ENCODE assay signal across 28 mouse cellular contexts in the genomic region with DNA sequence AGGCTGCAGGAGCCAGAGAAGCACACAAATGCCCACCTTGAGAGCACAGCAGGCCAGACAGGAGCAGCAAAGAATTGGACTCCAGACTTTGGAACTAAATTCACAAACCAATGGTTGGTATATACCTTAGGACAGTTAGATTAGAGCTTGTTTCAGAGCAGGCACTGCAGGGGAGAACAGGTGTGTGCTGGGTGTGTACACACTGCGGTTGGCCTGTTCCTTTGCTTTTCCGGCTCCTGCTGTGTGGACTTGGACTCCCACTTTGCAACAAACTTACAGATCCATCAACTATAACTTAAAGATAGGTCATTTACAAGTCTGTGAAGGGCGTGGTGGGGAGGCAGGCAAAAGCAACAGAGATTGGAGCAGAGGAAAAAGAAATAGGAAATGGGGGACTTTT. TPM values are rescaled to one million over a fixed set of nuclear protein-coding genes. Genes with fewer than 3 reads are reported as not detected.
DNase-seq lines count a peak whose midpoint lies in the region; ATAC-seq and TF ChIP-seq lines count a peak whose summit lies in the region.
"Had no signal": no experiment of that assay in that cellular context is flagged by ENCODE, and none has a peak within 500 bp of the region (broad histone marks: within the 10 kb centered on the region; RNA-seq: fewer than 3 reads in every experiment).

No protein-coding gene starts in this region.

- no peak overlapping the region for H3K9ac ChIP-seq in heart, embryonic 11.5 days (ENCODE audit: low read depth, low read length)
- no peak overlapping the region for H3K9ac ChIP-seq in intestine, postnatal 0 days (ENCODE audit: low read depth, low read length)
- H3K9ac ChIP-seq in kidney, embryonic 15.5 days = no peak overlapping the region
- H3K9ac ChIP-seq: forebrain, embryonic 13.5 days had no signal

- H3K36me3 ChIP-seq in heart, embryonic 11.5 days (ENCODE audit: control insufficient read depth, insufficient read depth, low read length) = no peaks in the 10 kb centered on the region
- no peaks in the 10 kb centered on the region for H3K36me3 ChIP-seq in intestine, postnatal 0 days (ENCODE audit: control insufficient read depth, insufficient read depth)
- H3K36me3 ChIP-seq in kidney, embryonic 15.5 days = no peaks in the 10 kb centered on the region
- H3K36me3 ChIP-seq: forebrain, embryonic 10.5 days; G1E; hindbrain, embryonic 10.5 days; hindbrain, embryonic 13.5 days had no signal

- ATAC-seq in heart, embryonic 11.5 days (replicated peaks; ENCODE audit: insufficient number of reproducible peaks, low FRiP score, low TSS enrichment) = no peak
- ATAC-seq in intestine, postnatal 0 days = peak; percentile 56; the same call in 1 of the 2 replicates
- ATAC-seq in kidney, embryonic 15.5 days (replicated peaks; ENCODE audit: low FRiP score) = no peak
- ATAC-seq: forebrain, embryonic 13.5 days; Patski had no signal

- no peak overlapping the region for H3K4me2 ChIP-seq in heart, embryonic 11.5 days
- H3K4me2 ChIP-seq in intestine, postnatal 0 days (replicated peaks; ENCODE audit: low read depth) = no peak overlapping the region
- no peak overlapping the region for H3K4me2 ChIP-seq in kidney, embryonic 15.5 days

- 0 out of 2 replicates have a peak, but pooled peaks cover 3% of the 10 kb centered on the region for H3K4me1 ChIP-seq in heart, embryonic 11.5 days (ENCODE audit: control insufficient read depth, insufficient read depth, low read length)
- no peaks in the 10 kb centered on the region; the same call in none of the 2 replicates for H3K4me1 ChIP-seq in intestine, postnatal 0 days (replicated peaks; ENCODE audit: control insufficient read depth, insufficient read depth, low read length)
- H3K4me1 ChIP-seq in kidney, embryonic 15.5 days = peaks cover 11% of the 10 kb centered on the region

- DNase-seq in heart, adult 11 months = peak; percentile 76
- DNase-seq in ZHBTc4 (ENCODE audit: low read depth, low spot score) = peak; percentile 51
- no peak for DNase-seq in gastrocnemius, postnatal 36 days
- DNase-seq: adrenal gland, adult 8-10 months; adrenal gland, postnatal 25 days; cerebellum, adult 11-12 months; cerebellum, adult 9-10 months; cerebellum, postnatal 36 days; gastrocnemius, postnatal 10 days; heart, adult 18-20 months had no signal

- H3K27me3 ChIP-seq in heart, embryonic 11.5 days (ENCODE audit: control insufficient read depth, insufficient read depth, low read length) = peaks cover 56% of the 10 kb centered on the region
- H3K27me3 ChIP-seq in intestine, postnatal 0 days (replicated peaks; ENCODE audit: control insufficient read depth, insufficient read depth, low read length) = peaks cover 34% of the 10 kb centered on the region
- H3K27me3 ChIP-seq in kidney, embryonic 15.5 days = peaks cover 55% of the 10 kb centered on the region

- H3K4me3 ChIP-seq in heart, embryonic 11.5 days (ENCODE audit: low read depth, low read length) = no peak overlapping the region
- H3K4me3 ChIP-seq in intestine, postnatal 0 days (ENCODE audit: low read depth, low read length) = no peak overlapping the region
- H3K4me3 ChIP-seq in kidney, embryonic 15.5 days (replicated peaks) = no peak overlapping the region
- H3K4me3 ChIP-seq: forebrain, embryonic 13.5 days had no signal

- TF ChIP-seq CTCF in intestine, postnatal 0 days (IDR thresholded peaks at IDR 0.05; ENCODE audit: low read depth) = no peak

- H3K9me3 ChIP-seq in heart, embryonic 11.5 days (replicated peaks; ENCODE audit: control insufficient read depth, low read length) = no peaks in the 10 kb centered on the region
- H3K9me3 ChIP-seq in intestine, postnatal 0 days (ENCODE audit: control insufficient read depth) = no peaks in the 10 kb centered on the region
- H3K9me3 ChIP-seq in kidney, embryonic 15.5 days (replicated peaks) = no peaks in the 10 kb centered on the region
- H3K9me3 ChIP-seq: forebrain, embryonic 10.5 days; forebrain, embryonic 13.5 days; G1E; hindbrain, embryonic 10.5 days; hindbrain, embryonic 13.5 days had no signal

- H3K27ac ChIP-seq in heart, embryonic 11.5 days (ENCODE audit: low read depth, low read length) = no peak overlapping the region
- no peak overlapping the region for H3K27ac ChIP-seq in intestine, postnatal 0 days (ENCODE audit: low read depth, low read length)
- no peak overlapping the region for H3K27ac ChIP-seq in kidney, embryonic 15.5 days
- H3K27ac ChIP-seq: forebrain, embryonic 10.5 days; forebrain, embryonic 13.5 days; hindbrain, embryonic 10.5 days; hindbrain, embryonic 13.5 days had no signal

- intact Hi-C loops in gastrocnemius, postnatal 36 days (cut with DNase I) = no loop called here

- WGBS in heart, embryonic 11.5 days (ENCODE audit: insufficient replicate concordance) = 80% methylated on average over 3 of the region's 3 CpGs
- WGBS in intestine, postnatal 0 days = 50% methylated on average over 3 of the region's 3 CpGs
- 83% methylated on average over 3 of the region's 3 CpGs for WGBS in kidney, embryonic 15.5 days

RNA-seq across cellular contexts. Expression of a gene that starts 1.2 kb away (rescaled TPM):
- polyA plus RNA-seq in heart, embryonic 11.5 days (2014; fragmentation: Nextera tagmentation; extraction: Ambion mirVana) = 0.11 TPM in 1 of 2 replicates, not detected in the other
- 0.22 and 0.35 TPM in 2 replicates for polyA plus RNA-seq in intestine, postnatal 0 days (2015; fragmentation: Nextera tagmentation; extraction: Ambion mirVana)
- polyA plus RNA-seq in kidney, embryonic 15.5 days (2015; fragmentation: Nextera tagmentation; extraction: Ambion mirVana) = 0.59 and 0.84 TPM in 2 replicates
- total RNA-seq in gastrocnemius, postnatal 36 days (2021) = not detected
- total RNA-seq: adrenal gland, postnatal 25 days; gastrocnemius, adult 18-20 months; heart, adult 18-20 months; heart, postnatal 25 days had no signal
- polyA plus RNA-seq: G1E; heart, postnatal 0 days; Patski had no signal

RNA-seq across cellular contexts. Expression of a gene that starts 45.0 kb away (rescaled TPM):
- not detected in 2 replicates for polyA plus RNA-seq in heart, embryonic 11.5 days (2014; fragmentation: Nextera tagmentation; extraction: Ambion mirVana)
- polyA plus RNA-seq in intestine, postnatal 0 days (2015; fragmentation: Nextera tagmentation; extraction: Ambion mirVana) = not detected in 2 replicates
- 0.16 and 0.21 TPM in 2 replicates for polyA plus RNA-seq in kidney, embryonic 15.5 days (2015; fragmentation: Nextera tagmentation; extraction: Ambion mirVana)
- total RNA-seq in gastrocnemius, postnatal 36 days (2021) = not detected
- total RNA-seq: adrenal gland, adult 8-10 months; adrenal gland, postnatal 25 days; gastrocnemius, adult 18-20 months; gastrocnemius, postnatal 10 days; gastrocnemius, postnatal 4 days; heart, postnatal 25 days had no signal
- polyA plus RNA-seq: brain, embryonic 14.5 days; cortical plate, adult 2 months; forebrain, embryonic 10.5 days; forebrain, embryonic 13.5 days; forebrain, embryonic 16.5 days; G1E; heart, embryonic 14.5 days; heart, postnatal 0 days; hindbrain, embryonic 10.5 days; hindbrain, embryonic 13.5 days; hindbrain, embryonic 16.5 days; Patski had no signal

Comparison
In these comparisons a context has a peak if more than half of its experiments do, and no peak if none do; other contexts are left out.
1. DNase-seq: peak in heart, adult 11 months (single experiment) and ZHBTc4 (single experiment); none in gastrocnemius, postnatal 36 days (0 of 2).